Mouse (Mus musculus): ENCODE results near the gene Mfsd4a.
A peak's percentile ranks its signal among the peaks of the same experiment; 100 is the strongest.

Mfsd4a gene

DNA sequence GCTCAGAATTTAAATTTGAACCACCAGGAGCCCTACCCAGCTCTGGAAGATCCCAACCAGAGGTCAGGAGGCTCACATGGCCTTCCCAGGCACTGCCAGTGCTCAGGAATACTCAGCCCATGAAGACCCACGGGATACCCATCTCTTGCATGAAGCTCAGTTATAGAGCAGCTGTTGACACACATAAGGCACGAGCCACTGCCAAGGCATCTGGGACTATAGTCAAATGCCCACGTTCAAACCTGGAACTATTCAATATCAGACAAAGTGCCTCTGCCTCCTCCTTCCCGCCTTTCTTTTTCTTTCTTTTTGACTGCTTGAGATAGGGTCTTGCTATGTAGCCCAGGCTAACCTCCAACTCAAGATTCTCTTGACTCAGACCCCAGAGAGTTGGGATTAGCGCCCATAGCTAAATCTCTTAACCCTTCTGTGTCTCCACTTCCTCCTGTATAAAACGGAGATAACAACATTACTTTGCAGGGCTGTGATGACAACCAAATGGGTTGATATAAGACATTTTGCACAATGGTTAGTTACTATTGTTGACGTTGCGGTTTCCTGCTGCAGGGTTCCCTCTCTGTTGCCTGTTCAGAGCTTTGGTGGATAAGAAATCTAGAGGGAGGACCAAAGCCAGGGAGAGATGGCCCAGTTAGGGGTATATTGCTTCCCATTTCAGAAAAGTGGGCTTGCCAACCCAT is 2.2 kb downstream of the Mfsd4a start:
- no peak for DNase-seq (ENCODE audit: low read depth, low spot score)

DNA sequence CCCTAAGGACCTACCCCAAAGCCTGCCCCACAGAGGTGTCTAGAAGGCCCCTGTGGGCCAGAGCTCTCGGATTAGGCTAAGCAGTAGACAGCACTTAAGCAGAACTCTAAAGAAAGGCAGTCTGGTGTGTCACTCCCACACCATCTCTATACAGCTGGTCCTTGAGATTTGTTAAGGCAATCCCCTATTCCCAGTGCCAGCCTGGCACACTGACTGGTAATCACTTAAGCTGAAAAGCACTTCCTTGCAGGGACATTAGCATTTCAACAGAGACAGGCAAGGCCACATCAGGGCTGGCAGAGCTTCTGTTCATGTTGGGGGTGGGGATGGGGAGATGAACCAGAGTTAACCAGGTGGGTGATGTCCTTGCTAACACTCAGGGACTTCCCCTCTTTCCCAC is 2.9 kb downstream of the Mfsd4a start:
- DNase-seq (ENCODE audit: low read depth, low spot score) = no peak

GRCm38 (mm10) chr1:132063096-132063495 is 4.8 kb downstream of the Mfsd4a start:
- DNase-seq (ENCODE audit: low read depth, low spot score) = no peak

DNA sequence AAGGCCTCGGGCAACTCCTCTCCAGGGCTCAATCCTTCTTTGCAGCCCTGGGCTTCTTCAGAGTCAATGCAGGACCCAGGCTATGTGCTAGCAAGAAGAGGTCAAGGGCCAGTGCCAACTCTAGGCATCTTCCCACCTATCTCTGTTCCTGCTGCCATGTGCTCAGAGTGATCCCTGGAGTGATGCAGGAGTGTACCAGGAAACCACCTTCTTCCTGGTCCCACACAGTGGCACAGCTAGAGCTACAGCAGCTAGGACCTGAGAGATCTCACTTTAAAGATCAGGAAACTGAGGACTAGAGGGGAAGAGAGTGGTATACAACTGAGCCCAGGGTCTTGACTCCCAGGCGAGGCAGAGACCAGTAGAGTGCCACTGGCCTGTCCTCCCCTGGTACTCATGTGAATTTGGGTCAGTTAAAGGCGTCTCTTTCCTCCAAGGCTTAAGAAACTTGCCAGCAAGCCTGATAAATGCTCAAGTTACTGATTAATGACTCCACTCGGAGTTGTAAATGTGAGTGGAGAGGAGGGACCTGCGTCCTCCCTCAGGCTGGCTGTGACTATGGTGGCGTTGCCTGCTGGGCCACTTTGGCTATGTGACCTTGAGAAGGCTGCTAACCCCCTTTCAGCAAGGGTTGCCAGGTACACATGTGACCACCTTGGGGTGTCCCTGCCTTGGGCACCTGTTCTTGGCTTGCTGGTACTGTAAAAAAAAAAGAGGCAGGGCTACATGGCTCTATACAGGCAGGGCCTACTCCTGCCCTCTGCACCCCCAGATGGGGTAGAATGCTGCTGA is 5.9 kb downstream of the Mfsd4a start:
- no peak for DNase-seq (ENCODE audit: low read depth, low spot score)

DNA sequence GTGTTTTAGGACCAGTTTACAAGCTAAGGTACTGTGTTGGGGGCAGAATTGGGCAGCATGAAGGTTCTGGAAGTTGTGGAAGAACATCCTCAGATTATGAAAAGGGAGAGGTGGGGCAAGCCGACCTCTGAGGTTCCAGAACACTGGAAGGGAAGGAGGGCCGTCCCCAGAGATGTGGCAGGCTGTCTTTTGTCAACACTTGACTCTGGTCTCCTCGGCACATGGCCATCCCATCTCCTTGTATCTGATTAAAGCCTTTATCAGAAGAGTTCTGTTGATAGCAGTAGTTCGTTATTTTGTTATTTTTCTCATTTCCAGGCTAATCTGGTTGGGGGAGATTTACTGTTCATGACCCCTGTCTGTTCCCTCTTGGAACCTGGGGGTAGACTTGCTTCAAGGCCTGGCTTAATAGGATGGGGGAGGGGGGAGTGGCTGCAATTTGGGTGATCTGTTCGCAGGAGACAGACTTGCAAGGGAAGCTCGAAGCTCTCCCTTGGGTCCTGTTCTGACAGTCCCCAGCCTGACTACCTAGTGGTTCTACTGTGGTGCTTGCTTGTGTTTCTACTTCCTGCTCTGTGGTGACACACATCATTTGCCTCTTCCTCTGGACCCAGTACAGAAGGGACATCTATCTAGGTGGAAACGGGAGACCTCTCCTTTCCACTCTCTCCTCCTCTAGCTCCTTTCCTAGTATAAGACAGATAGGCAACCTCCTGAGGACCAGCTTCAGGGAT is 7.7 kb downstream of the Mfsd4a start:
- DNase-seq (ENCODE audit: low read depth, low spot score) = no peak

- DNase-seq (ENCODE audit: low read depth, low spot score) = no peak
These were observed 9.3 kb downstream of the Mfsd4a start for GRCm38 (mm10) chr1:132058558-132058957.

DNA sequence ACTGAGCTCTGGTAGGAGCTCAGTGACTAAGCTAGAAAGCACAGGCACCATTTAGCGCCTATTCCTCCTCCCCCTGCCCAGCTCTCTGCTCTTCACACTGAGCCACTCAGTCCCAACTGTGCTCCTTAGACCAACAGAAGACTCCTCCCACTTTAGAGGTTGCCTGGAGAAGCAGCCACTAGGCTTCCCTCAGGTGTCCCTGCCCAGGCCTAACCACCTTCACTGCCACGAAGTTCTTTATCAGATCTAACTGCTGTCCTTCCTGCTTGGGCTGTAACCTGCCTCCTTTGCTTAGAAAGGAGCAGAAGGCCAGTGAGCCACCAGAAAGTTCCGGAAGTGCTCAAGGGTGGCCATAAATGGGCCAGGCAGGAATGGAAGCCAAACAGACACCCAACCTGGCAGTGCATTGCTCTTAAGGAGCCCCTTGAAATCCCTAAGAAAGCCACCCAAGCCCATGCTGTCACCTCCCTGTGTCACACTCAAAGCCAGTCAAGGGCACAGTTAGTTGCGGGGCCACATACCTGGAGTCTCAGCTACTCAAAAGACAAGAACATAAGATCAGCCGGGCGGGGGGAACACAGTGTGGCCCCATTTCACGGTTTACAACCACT is 12.7 kb downstream of the Mfsd4a start:
- DNase-seq (ENCODE audit: low read depth, low spot score) = no peak

DNA sequence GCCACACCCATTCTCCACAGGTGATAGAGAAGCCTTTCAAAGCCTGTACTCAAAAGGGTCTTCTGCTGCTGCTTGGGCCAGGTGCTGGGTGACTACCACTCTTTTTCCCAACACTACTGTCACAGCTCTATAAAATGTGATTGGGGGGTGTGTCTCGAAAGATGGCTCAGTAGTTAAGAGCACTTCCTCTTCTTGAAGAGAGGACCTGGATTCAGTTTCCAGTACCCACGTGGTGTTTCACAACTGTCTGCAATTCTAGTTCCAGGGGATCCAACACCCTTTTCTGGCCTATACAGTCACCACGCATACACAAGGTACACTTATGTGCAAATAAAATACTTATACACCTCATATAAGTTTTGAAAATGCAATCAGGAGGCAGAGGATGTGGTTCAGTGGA is 13.5 kb downstream of the Mfsd4a start:
- DNase-seq (ENCODE audit: low read depth, low spot score) = no peak

- no peak for DNase-seq (ENCODE audit: low read depth, low spot score)
These were observed 16.1 kb downstream of the Mfsd4a start for GRCm38 (mm10) chr1:132051746-132052145.

- peak; percentile 76 for DNase-seq (ENCODE audit: low read depth, low spot score)
These were observed 21.6 kb downstream of the Mfsd4a start for GRCm38 (mm10) chr1:132046143-132046735.

DNA sequence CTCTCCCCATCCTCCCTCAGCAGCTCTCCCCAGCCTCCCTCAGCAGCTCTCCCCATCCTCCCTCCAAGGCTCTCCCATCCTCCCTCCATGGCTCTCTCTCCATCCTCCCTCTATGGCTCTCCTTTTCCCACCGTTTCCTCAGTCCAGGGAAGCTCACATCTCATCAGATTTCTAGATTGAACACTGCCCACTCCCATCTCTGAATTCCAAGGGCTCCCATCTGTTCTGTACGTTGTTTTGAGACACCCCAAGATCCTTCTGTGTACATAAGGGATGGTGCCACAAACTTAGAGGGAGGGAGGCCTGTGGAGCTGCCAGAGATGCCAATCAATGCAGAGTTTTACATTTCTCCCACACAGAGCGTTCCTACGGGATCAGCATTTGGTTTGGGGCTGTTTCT is 24.1 kb downstream of the Mfsd4a start:
- DNase-seq (ENCODE audit: low read depth, low spot score) = no peak

- no peak for DNase-seq (ENCODE audit: low read depth, low spot score)
These were observed 27.7 kb downstream of the Mfsd4a start for GRCm38 (mm10) chr1:132040201-132040621.

DNA sequence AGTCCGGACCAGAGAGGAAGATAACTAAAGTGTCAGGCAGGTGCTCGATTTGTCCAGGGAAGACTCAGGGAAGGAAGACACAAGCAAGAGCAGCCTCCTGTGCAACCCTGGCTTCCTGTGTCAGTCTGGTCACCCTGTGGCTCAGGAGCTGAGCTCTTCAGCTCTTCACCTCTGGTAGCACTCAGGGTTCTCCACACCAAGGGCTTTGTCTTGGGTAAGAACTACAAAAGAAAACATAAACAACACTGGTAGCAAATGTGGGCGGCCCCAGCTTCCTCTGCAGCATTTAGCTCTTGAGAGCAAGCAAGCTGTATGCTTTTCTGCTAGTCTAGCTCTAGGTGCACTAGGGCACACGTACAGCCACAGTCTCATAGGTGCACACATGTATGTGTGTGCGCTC is 29.1 kb downstream of the Mfsd4a start:
- DNase-seq (ENCODE audit: low read depth, low spot score) = no peak

DNA sequence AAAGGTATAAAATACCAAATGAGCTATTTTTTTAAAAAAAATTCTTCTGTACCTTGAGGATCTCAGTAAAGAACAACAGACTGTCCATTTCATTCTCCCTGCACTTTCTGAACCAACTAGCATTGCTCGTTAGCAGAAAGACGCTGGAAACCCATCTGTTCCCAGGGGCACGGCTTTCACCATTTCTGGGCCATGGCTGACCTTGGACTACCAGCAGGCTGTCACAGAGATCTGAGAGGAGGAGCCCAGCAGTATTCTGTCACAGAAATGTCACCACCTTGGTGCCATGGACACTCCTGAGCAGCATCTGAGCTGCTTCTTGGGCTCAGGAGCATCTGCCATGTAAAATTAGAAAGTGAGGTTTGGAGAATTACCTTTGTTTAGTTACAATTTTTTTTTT is 30.1 kb downstream of the Mfsd4a start:
- no peak for DNase-seq (ENCODE audit: low read depth, low spot score)

GRCm38 (mm10) chr1:132032172-132032571 is 35.7 kb downstream of the Mfsd4a start:
- DNase-seq (ENCODE audit: low read depth, low spot score) = no peak

- peak; percentile 13 for DNase-seq (ENCODE audit: low read depth, low spot score)
These were observed 37.3 kb downstream of the Mfsd4a start for GRCm38 (mm10) chr1:132030574-132030973.

DNA sequence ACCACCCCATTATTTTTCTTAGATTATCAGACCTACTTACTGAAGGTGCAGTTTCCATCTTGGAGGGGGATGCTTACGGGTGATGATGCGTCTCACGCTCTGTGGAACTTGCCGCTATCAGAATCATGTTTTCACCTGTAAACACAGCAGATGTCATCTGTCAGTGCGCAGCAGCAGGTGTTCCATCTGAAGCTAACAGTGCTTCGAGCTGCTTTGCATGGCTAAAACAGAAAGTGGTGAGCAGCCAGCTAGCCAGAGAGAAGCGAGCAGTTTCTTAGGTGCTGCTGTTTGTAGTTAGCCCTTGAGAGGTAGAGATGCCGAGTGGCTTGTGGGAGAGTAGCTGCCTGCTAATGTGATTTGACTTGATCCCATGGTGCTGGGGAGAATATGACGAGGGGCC is 39.4 kb downstream of the Mfsd4a start:
- no peak for DNase-seq (ENCODE audit: low read depth, low spot score)

GRCm38 (mm10) chr1:132027978-132028377 is 39.9 kb downstream of the Mfsd4a start:
- no peak for DNase-seq (ENCODE audit: low read depth, low spot score)

DNA sequence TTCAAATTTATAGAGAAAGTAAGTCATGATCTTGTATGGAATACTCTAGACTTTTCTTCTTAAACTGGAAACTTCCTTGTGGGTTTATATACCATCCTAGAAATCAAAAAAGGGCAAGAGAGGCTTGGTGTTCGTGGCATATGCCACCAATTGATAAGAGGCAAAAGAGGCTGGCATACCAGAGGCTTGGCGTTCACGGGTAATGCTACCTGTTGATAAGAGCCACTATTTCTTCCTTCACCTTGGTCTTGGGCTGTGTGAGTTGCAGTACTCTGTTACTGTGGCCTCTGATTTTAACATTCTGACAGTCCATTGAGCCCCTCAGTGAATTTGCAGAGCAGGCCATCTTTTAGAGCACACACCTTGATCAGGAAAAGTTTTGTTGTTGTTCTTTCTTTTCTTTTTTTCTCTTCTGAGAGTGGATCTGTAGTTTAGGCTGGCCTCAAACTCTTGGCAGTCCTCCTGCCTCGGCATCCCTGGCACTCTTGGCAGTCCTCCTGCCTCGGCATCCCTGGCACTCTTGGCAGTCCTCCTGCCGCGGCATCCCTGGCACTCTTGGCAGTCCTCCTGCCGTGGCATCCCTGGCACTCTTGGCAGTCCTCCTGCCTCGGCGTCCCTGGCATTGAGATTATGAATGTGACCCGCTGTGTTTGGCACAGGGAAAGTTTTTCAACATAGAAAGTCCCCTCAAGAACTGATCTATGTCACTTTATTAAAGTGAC is 40.8 kb downstream of the Mfsd4a start:
- no peak for DNase-seq (ENCODE audit: low read depth, low spot score)

DNA sequence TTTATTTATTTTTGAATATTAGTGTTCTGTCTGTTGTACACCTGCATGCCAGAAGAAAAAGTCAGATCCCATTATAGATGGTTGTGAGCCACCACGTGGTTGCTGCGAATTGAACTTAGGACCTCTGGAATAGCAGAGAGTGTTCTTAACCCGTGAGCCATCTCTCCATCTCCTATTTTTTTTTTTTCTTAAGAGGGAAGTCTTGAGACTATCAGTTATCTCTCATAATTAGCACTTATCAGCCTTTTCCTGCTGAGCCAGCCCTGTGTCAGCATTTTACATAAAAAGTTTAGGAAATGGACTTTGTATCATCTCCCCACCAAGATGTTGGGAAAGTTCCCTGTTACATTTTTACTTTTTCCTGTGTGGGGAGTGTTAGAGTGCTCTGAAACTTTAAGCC is 45.8 kb downstream of the Mfsd4a start:
- DNase-seq (ENCODE audit: low read depth, low spot score) = no peak

- no peak for DNase-seq (ENCODE audit: low read depth, low spot score)
These were observed 48.0 kb downstream of the Mfsd4a start for GRCm38 (mm10) chr1:132019876-132020275.
